Mouse (Mus musculus) 3T3-L1 (cell line): Measurements from ENCODE around the gene Sdr16c6.

Source experiments
- DNase-seq: peaks from one replicate; pipeline ENCODE4 v3.0.0-alpha.2; 2015; ENCODE audit warnings: low read depth, low spot score

Gene Sdr16c6

GRCm38 (mm10) chr4:4077372-4077771, at the start of gene Sdr16c6:
TSS of gene Sdr16c6 (minus strand) at chr4:4077522.
- no peak for DNase-seq

GRCm38 (mm10) chr4:4080180-4080579, 2.9 kb upstream of the Sdr16c6 start:
- DNase-seq = no peak

- no peak for DNase-seq
Observed at GRCm38 (mm10) chr4:4079132-4079531, 1.8 kb upstream of the Sdr16c6 start.

- DNase-seq = no peak
Observed at GRCm38 (mm10) chr4:4076001-4076400, 1.3 kb downstream of the Sdr16c6 start.
